Mouse (Mus musculus): ENCODE measurements around the gene Rorc. TPM values are rescaled to one million over a fixed set of nuclear protein-coding genes. Genes with fewer than 3 reads are reported as not detected.
A peak's percentile ranks its signal among the peaks of the same experiment; 100 is the strongest.

Gene Rorc
- polyA plus RNA-seq (2015; fragmentation: Nextera tagmentation; extraction: Ambion mirVana): 2.3 and 2.9 TPM in 2 replicates

DNA sequence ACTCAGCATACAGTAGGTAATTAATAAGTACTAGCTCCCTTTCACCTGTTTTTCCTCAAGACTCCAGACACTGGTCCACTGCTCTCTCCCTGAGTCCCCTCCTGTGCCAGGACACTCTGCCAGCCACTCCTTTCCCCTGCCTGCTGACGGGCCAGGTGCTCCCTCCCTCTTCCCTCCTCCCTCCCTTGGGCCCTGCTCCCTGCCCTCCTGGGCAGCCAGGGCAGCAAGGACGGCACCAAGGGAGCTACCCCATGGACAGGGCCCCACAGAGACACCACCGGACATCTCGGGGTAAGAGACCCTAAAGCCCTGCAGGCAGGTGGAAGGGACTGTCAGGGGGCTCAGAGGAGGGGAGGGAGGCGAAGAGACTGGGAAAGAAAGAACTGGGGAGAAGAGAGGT, at the start of gene Rorc:
Gene Rorc, plus strand, starts transcription at position 154 of the 400 bp plus-strand sequence.
- H3K4me1 ChIP-seq: peaks cover 42% of the 10 kb centered on the region
- H3K4me2 ChIP-seq: peak within 1 kb of the TSS; percentile 44
- 0 out of 2 replicates have a peak within 1 kb of the TSS, but pooled peaks have one; percentile 22 for H3K27ac ChIP-seq
- H3K36me3 ChIP-seq: no peaks in the 10 kb centered on the region
- ATAC-seq (ENCODE audit: insufficient number of reproducible peaks, low FRiP score, low TSS enrichment, low read depth): no peak
- peak within 1 kb of the TSS; percentile 24 for H3K4me3 ChIP-seq
- no peaks in the 10 kb centered on the region for H3K27me3 ChIP-seq
- no peaks in the 10 kb centered on the region for H3K9me3 ChIP-seq
- H3K9ac ChIP-seq: no peak within 1 kb of the TSS
- 20% methylated on average over 5 of the region's 5 CpGs for WGBS

DNA sequence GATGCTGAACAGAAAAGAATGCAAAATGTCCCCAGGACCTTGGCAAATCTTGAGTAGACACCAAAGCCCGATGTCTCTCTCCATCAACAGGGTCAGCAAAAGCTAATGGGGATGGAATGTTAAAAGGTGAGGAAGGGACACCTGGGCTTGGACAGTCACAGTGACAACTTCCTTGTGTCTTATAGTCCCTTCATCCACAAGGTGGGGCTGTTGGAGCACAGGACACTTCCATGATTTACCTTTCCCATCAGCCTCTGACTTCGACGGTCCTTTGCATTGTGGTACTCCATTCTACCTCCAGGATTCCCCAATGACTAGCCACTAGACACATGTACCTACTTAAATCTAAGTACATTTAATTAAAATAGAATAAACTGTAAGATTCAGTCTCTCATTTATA, 43.9 kb upstream of the Rorc start:
- ATAC-seq (ENCODE audit: insufficient number of reproducible peaks, low FRiP score, low TSS enrichment, low read depth): no peak
- WGBS: 46% methylated on average over 3 of the region's 3 CpGs
- H3K4me3 ChIP-seq: no peak overlapping the region
- peaks cover 16% of the 10 kb centered on the region; the same call in 1 of the 2 replicates for H3K36me3 ChIP-seq
- H3K27ac ChIP-seq: no peak overlapping the region
- no peaks in the 10 kb centered on the region for H3K27me3 ChIP-seq
- no peaks in the 10 kb centered on the region for H3K9me3 ChIP-seq
- H3K4me1 ChIP-seq: no peaks in the 10 kb centered on the region
- no peak overlapping the region for H3K4me2 ChIP-seq
- no peak overlapping the region for H3K9ac ChIP-seq

DNA sequence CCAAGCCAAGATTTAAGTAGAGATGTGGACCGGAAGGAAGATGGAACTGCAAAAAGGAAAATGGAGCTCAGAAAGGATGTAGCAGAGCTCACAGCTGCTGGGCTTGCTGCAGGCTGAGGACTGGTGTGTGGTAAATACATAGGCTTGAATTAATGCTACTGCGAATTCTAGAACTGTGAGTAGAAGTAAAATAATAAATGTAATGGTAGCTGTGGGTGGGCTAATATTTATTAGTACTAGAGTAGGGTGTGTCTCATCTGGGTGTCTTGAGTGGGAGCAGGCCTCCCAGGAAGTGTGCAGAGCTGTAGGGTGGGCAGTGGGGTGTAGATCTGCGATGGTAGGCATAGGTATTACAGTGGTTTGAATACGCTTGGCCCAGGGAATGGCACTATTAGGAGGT, 38.2 kb upstream of the Rorc start:
- H3K9ac ChIP-seq: no peak overlapping the region
- H3K4me3 ChIP-seq: no peak overlapping the region
- no peaks in the 10 kb centered on the region for H3K4me1 ChIP-seq
- H3K27me3 ChIP-seq: no peaks in the 10 kb centered on the region
- WGBS: 94% methylated on average over 4 of the region's 4 CpGs
- H3K36me3 ChIP-seq: peaks cover 4% of the 10 kb centered on the region; the same call in 1 of the 2 replicates
- no peak for ATAC-seq (ENCODE audit: insufficient number of reproducible peaks, low FRiP score, low TSS enrichment, low read depth)
- H3K4me2 ChIP-seq: no peak overlapping the region
- H3K27ac ChIP-seq: no peak overlapping the region
- H3K9me3 ChIP-seq: no peaks in the 10 kb centered on the region

DNA sequence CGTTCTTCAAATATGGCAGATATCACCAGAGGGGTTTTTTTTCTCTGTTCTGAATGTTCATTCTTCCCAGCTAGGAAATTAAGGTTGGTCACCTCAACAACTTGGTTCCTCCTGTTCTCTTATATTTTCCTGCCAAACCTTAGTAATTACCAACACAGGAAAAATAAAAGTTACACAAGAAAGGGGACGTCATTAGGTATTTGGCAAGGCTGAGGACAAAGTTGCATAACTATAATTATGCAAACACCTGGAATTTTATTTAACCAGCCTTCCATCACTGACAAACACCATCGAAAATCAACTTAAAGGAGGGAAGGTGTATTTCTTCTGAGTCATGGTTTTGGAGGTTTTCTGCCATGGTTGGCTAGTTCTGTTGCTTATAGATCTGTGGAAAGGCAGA, 34.1 kb upstream of the Rorc start:
- Histone ChIP-seq H3K27me3 (no peaks in the 10 kb centered on the region), H3K27ac (no peak overlapping the region), H3K9ac (no peak overlapping the region), H3K4me3 (no peak overlapping the region), H3K9me3 (no peaks in the 10 kb centered on the region), H3K4me2 (no peak overlapping the region), H3K36me3 (no peaks in the 10 kb centered on the region), H3K4me1 (no peaks in the 10 kb centered on the region)
- ATAC-seq (ENCODE audit: insufficient number of reproducible peaks, low FRiP score, low TSS enrichment, low read depth): no peak
- 71% methylated on average over 3 of the region's 3 CpGs for whole genome bisulfite sequencing

DNA sequence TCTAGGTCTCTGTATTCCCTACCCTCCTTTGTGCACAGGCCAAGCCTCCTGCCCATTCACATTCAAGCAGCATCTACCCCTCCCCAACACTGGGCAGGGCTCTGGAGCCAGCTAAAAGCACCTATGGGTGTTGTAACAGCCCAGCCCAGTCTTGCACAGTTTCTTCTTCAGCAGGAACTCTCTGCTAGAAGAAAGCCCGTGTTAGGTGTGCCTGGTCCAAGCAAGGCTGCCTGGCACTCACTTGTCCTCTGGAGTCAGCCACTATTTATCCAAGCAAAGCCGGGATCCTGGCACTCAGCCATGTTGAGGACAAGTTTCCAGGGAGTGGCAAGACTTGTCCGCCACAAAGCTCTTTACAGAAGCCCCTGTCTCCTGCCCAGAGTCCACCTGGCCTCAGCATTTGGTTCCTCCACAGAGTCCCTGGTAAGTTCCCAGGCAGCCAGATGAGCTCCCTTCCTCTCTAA, 30.6 kb upstream of the Rorc start, which contains the start of gene Them5:
Gene Them5, plus strand, starts transcription at position 141 of the 464 bp plus-strand sequence.
- no peak within 1 kb of the TSS for H3K9ac ChIP-seq
- H3K27me3 ChIP-seq: no peaks in the 10 kb centered on the region
- 39% methylated on average over 3 of the region's 3 CpGs for WGBS
- no peak for ATAC-seq (ENCODE audit: insufficient number of reproducible peaks, low FRiP score, low TSS enrichment, low read depth)
- no peaks in the 10 kb centered on the region for H3K9me3 ChIP-seq
- H3K4me2 ChIP-seq: no peak within 1 kb of the TSS
- H3K4me3 ChIP-seq: no peak within 1 kb of the TSS
- no peaks in the 10 kb centered on the region for H3K4me1 ChIP-seq
- peak within 1 kb of the TSS; percentile 47 for H3K27ac ChIP-seq
- no peaks in the 10 kb centered on the region for H3K36me3 ChIP-seq

DNA sequence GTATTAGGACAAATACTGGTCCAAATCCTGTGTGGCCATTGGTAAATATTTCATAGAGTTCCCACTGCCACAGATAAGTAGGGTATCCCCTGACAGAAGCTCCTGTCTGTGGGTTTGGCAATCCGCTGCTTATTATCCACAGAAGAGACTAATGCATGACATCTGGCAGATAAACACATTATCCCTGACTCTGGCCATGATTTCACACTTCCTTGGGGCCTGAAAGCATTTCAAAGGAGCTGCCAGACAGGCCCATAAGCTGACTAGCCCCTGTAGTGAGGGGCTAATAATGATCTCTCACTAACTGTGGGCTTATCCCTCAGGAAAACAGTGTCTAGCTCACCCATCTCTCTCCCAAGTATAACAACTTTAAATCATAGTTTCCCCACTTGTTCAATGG, 30.0 kb upstream of the Rorc start:
- H3K27ac ChIP-seq: 0 out of 2 replicates have a peak overlapping the region, but pooled peaks have one; percentile 47
- no peaks in the 10 kb centered on the region for H3K27me3 ChIP-seq
- no peak for ATAC-seq (ENCODE audit: insufficient number of reproducible peaks, low FRiP score, low TSS enrichment, low read depth)
- H3K4me1 ChIP-seq: no peaks in the 10 kb centered on the region
- H3K36me3 ChIP-seq: no peaks in the 10 kb centered on the region
- 51% methylated on average over 1 of the region's 1 CpGs for WGBS
- H3K9ac ChIP-seq: no peak overlapping the region
- H3K4me2 ChIP-seq: no peak overlapping the region
- H3K4me3 ChIP-seq: no peak overlapping the region
- H3K9me3 ChIP-seq: no peaks in the 10 kb centered on the region

DNA sequence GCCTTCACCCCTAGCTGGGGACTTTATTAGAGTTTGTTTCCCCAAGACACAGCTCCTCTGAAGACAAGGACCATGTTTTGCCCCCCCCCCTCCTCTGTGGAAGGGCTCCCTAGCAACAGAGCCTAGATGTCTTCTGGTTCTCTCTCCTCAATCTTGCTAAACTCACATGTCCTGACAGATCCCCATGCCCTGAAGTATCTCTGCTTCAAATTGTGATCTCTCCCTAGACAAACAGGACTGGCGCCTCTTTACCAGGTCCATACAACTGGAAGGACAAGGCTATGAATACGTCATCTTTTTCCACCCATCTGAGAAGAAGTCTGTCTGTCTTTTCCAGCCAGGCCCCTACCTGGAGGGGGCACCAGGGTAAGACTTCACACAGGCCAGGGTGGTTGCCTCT, 28.4 kb upstream of the Rorc start:
- Histone ChIP-seq H3K9ac (no peak overlapping the region), H3K4me3 (no peak overlapping the region), H3K9me3 (no peaks in the 10 kb centered on the region), H3K27ac (0 out of 2 replicates have a peak overlapping the region, but pooled peaks have one; percentile 27), H3K4me1 (no peaks in the 10 kb centered on the region), H3K36me3 (no peaks in the 10 kb centered on the region), H3K4me2 (no peak overlapping the region), H3K27me3 (no peaks in the 10 kb centered on the region)
- 76% methylated on average over 2 of the region's 2 CpGs for WGBS
- no peak for ATAC-seq (ENCODE audit: insufficient number of reproducible peaks, low FRiP score, low TSS enrichment, low read depth)

DNA sequence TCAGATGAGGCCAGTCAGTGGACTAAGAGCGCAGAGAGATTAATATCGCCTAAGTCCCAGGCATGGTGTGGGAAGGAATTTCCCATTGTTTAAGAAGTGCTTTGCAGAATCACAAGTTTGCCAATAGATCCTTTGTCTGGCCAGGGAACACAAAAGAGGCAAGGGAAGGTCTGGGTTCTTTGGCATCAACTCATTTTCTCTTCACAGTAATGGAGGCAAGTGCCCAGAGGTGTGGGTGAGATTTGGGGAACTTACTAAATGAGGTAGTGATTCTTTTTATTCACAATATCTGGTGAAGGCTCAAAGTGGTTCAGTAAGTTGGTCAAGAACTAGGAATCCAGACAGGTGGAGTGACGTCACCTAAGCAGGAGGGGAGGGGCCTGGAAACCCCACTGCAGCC, 27.7 kb upstream of the Rorc start:
- no peak overlapping the region for H3K4me2 ChIP-seq
- H3K9me3 ChIP-seq: no peaks in the 10 kb centered on the region
- H3K27ac ChIP-seq: no peak overlapping the region
- H3K27me3 ChIP-seq: no peaks in the 10 kb centered on the region
- H3K9ac ChIP-seq: no peak overlapping the region
- H3K4me1 ChIP-seq: no peaks in the 10 kb centered on the region
- whole genome bisulfite sequencing: 70% methylated on average over 3 of the region's 3 CpGs
- no peaks in the 10 kb centered on the region for H3K36me3 ChIP-seq
- H3K4me3 ChIP-seq: no peak overlapping the region
- no peak for ATAC-seq (ENCODE audit: insufficient number of reproducible peaks, low FRiP score, low TSS enrichment, low read depth)

DNA sequence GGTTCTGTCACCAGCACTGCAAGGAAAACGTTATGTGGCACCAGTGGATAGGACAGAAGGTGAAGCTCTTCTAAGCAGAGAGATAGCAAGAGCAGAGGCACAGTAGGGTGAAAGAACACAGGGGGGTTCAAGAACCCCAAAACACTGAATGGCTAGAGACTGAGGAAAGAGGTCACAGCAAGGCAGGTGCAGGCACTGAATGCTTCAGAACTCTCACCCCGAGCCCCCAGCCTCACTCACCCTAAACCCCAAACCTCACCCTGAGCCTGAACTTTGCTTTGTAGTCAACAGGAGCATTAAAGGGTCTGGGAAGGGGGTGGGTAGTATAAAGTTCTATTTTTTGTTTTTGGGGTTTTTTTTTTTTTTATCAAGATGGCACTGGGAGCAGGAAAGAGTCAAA, 24.4 kb upstream of the Rorc start:
- ATAC-seq (ENCODE audit: insufficient number of reproducible peaks, low FRiP score, low TSS enrichment, low read depth): no peak
- no peaks in the 10 kb centered on the region for H3K4me1 ChIP-seq

DNA sequence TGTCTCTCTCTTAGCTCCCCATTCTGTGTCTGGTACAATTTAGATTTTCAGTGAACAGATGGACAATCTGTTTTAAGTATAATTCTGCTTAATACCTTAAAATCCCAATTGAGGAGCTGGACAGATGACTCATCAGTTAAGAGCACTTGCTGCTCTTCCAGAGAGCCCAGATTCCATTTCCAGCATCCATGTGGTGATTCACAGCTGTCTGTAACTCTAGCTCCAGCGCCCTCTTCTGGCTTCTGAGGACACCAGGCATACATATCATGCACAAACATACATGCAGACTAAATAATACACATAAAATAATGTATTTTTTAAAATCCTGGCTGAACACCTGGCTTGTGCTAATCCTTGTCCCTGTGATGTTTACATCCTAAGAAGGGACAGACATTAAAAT, 11.8 kb upstream of the Rorc start:
- H3K4me3 ChIP-seq: no peak overlapping the region
- peaks cover 18% of the 10 kb centered on the region for H3K27me3 ChIP-seq
- ATAC-seq (ENCODE audit: insufficient number of reproducible peaks, low FRiP score, low TSS enrichment, low read depth): no peak
- WGBS: 0% methylated on average over 1 of the region's 1 CpGs
- no peak overlapping the region for H3K9ac ChIP-seq
- H3K9me3 ChIP-seq: no peaks in the 10 kb centered on the region
- no peaks in the 10 kb centered on the region for H3K36me3 ChIP-seq
- no peak overlapping the region for H3K27ac ChIP-seq
- H3K4me1 ChIP-seq: peaks cover 21% of the 10 kb centered on the region
- H3K4me2 ChIP-seq: no peak overlapping the region

More for the DNA sequence above, 24.4 kb upstream of the Rorc start:
- Histone ChIP-seq H3K4me3 (no peak overlapping the region), H3K27me3 (no peaks in the 10 kb centered on the region), H3K4me2 (no peak overlapping the region), H3K9ac (no peak overlapping the region), H3K27ac (no peak overlapping the region), H3K9me3 (no peaks in the 10 kb centered on the region), H3K36me3 (no peaks in the 10 kb centered on the region)
- WGBS: 79% methylated on average over 2 of the region's 2 CpGs

DNA sequence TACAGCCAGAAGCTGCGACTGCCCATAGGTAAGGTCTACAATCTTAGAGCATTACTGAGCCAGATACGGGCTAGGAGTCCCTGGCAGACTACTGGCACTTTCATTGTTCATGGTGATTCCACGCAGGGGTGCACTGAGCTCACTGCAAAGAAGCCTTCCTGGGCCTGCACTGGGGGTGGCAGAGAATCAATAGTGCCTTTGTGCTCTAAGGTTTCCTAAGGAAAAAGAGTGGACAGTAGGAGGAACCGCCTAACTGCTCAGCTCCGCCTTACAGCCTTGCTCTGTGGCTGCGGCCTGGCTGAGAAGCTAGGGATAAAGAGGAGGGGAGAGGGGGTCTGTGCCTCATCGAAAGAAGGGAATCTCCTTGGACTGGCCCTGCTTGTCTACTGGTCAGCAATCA, 10.5 kb upstream of the Rorc start, which contains the start of gene C2cd4d:
Gene C2cd4d, plus strand, starts transcription at position 301 of the 400 bp plus-strand sequence.
- Histone ChIP-seq H3K4me1 (peaks cover 21% of the 10 kb centered on the region), H3K9me3 (no peaks in the 10 kb centered on the region), H3K9ac (peak within 1 kb of the TSS; percentile 79), H3K36me3 (no peaks in the 10 kb centered on the region), H3K27me3 (peaks cover 18% of the 10 kb centered on the region), H3K4me3 (peak within 1 kb of the TSS; percentile 60), H3K27ac (no peak within 1 kb of the TSS), H3K4me2 (peak within 1 kb of the TSS; percentile 92)
- WGBS: 63% methylated on average over 7 of the region's 7 CpGs
- no peak for ATAC-seq (ENCODE audit: insufficient number of reproducible peaks, low FRiP score, low TSS enrichment, low read depth)

DNA sequence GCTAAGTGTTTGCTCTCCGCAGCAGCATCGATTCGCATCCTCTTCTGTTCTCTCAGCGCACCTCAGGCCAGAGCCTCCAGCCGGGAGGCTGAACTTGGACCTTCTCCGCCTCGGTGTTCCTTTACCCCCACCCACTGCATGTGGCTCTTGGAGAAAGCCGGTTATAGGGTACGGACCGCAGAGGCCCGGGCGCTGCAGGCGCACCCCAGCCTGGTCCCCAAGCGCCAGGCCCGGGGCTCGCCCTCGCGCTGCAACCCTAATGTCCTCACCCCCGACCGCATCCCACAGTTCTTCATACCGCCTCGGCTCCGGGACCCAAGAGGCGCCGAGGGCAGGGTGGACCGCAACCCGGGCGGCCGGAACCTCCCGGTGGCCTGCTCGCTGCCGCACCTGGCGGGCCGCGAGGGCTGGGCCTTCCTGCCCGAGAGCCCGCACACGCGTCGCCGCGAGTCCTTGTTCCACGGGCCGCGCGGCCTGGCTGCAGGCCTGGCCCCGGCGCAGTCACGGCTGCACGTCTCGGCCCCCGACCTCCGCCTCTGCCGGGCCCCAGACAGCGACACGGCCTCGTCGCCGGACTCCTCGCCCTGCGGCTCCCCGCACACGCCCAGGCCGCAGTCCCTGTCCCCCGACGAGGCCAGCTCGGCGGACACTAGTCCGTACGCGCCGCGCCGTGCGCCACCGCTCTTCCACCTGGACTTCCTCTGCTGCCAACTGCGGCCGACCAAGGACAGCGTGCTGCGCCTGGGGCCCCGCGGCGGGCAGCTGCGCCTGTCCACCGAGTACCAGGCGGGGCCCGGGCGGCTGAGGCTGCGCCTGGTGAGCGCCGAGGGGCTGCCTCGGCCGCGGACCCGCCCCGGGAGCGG, 9.1 kb upstream of the Rorc start:
- WGBS: 5% methylated on average over 96 of the region's 97 CpGs
- Histone ChIP-seq H3K9me3 (no peaks in the 10 kb centered on the region), H3K4me2 (peak overlapping the region; percentile 92), H3K9ac (peak overlapping the region; percentile 79), H3K4me3 (peak overlapping the region; percentile 60), H3K36me3 (no peaks in the 10 kb centered on the region), H3K27ac (peak overlapping the region; percentile 27; the same call in 1 of the 2 replicates), H3K27me3 (peaks cover 18% of the 10 kb centered on the region), H3K4me1 (peaks cover 21% of the 10 kb centered on the region)
- peak; percentile 58 for ATAC-seq (ENCODE audit: insufficient number of reproducible peaks, low FRiP score, low TSS enrichment, low read depth)

All from limb, embryonic 15.5 days (tissue).